In the genomic region with DNA sequence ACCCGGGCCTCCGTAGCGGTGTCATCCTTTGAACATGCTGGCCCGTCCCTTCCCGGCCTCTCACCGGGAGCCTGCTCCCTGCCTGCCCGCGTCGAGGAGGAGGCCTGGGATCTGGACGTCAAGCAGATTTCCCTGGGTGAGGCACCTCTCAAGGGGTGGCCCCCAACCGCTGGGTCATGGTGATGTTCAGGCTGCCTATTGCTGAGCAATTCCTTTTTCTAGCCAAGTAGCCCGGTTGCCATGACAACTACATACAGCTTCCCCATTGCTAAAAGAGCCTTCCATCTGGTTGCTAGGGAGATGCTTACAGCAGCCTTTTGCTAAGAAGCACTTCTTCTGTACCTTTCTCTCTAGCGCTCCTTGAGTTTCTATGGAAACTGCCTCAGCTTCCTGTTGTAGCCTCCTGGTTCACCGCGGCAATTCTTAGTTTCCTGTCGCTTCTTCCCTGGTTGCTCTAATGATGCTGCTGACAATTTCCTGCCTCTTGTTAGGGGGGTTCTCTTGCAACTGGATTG, we compare ENCODE assay signal across 10 mouse cellular contexts. TPM values are rescaled to one million over a fixed set of nuclear protein-coding genes. Genes with fewer than 3 reads are reported as not detected.
DNase-seq lines count a peak whose midpoint lies in the region; ATAC-seq and TF ChIP-seq lines count a peak whose summit lies in the region.
"Had no signal": no experiment of that assay in that cellular context is flagged by ENCODE, and none has a peak within 500 bp of the region (broad histone marks: within the 10 kb centered on the region; RNA-seq: fewer than 3 reads in every experiment).

No protein-coding gene starts in this region.

- H3K4me3 ChIP-seq in kidney, postnatal 0 days (replicated peaks; ENCODE audit: low read depth, low read length), result no peak overlapping the region
- no peak overlapping the region for H3K4me3 ChIP-seq in hindbrain, embryonic 11.5 days (ENCODE audit: low read depth, low read length)
- no peak overlapping the region for H3K4me3 ChIP-seq in gastrocnemius, adult 2 months

- no peak overlapping the region for H3K27ac ChIP-seq in kidney, postnatal 0 days
- H3K27ac ChIP-seq in hindbrain, embryonic 11.5 days (ENCODE audit: low read depth, low read length), result peak overlapping the region; percentile 65
- no peak overlapping the region for H3K27ac ChIP-seq in gastrocnemius, adult 2 months

- H3K27me3 ChIP-seq in kidney, postnatal 0 days (ENCODE audit: insufficient read depth, low read length), result no peaks in the 10 kb centered on the region
- H3K27me3 ChIP-seq in hindbrain, embryonic 11.5 days (ENCODE audit: control insufficient read depth, insufficient read depth, low read length), result no peaks in the 10 kb centered on the region
- H3K27me3 ChIP-seq: Patski had no signal

- ATAC-seq in kidney, postnatal 0 days (replicated peaks; ENCODE audit: low FRiP score, low read depth), result no peak
- ATAC-seq in hindbrain, embryonic 11.5 days (ENCODE audit: low FRiP score), result peak; percentile 74
- ATAC-seq: Patski had no signal

- H3K4me2 ChIP-seq in kidney, postnatal 0 days (ENCODE audit: low read length), result no peak overlapping the region
- no peak overlapping the region for H3K4me2 ChIP-seq in hindbrain, embryonic 11.5 days (replicated peaks; ENCODE audit: low read depth, low read length)

- TF ChIP-seq CTCF in kidney, postnatal 0 days (IDR thresholded peaks at IDR 0.05; ENCODE audit: low read depth), result no peak
- no peak for TF ChIP-seq CTCF in gastrocnemius, adult 2 months (IDR thresholded peaks at IDR 0.05)

- peaks cover 1% of the 10 kb centered on the region; the same call in 1 of the 2 replicates for H3K4me1 ChIP-seq in kidney, postnatal 0 days (replicated peaks; ENCODE audit: insufficient read depth, low read length)
- H3K4me1 ChIP-seq in hindbrain, embryonic 11.5 days (replicated peaks; ENCODE audit: control insufficient read depth, insufficient read depth, low read length), result peaks cover 22% of the 10 kb centered on the region

- 49% methylated on average over 16 of the region's 16 CpGs for WGBS in kidney, postnatal 0 days
- 13% methylated on average over 16 of the region's 16 CpGs for WGBS in hindbrain, embryonic 11.5 days

- DNase-seq in kidney, postnatal 0 days (ENCODE audit: low spot score), result peak; percentile 31
- no peak for DNase-seq in kidney, postnatal 25 days
- peak; percentile 60 to 64 for DNase-seq in cerebellum, postnatal 25 days
- DNase-seq in hindbrain, embryonic 11.5 days (ENCODE audit: low spot score), result peak; percentile 81
- DNase-seq in left cerebral cortex, postnatal 4 days, result peak; percentile 69
- DNase-seq in right cerebral cortex, adult 18-20 months, result peak; percentile 89
- no peak for DNase-seq in gastrocnemius, adult 2 months
- DNase-seq in kidney, postnatal 10 days, result no peak

- no peaks in the 10 kb centered on the region for H3K9me3 ChIP-seq in kidney, postnatal 0 days (replicated peaks; ENCODE audit: low read length)
- no peaks in the 10 kb centered on the region for H3K9me3 ChIP-seq in hindbrain, embryonic 11.5 days (ENCODE audit: control insufficient read depth, low read length)

- H3K9ac ChIP-seq in kidney, postnatal 0 days (ENCODE audit: low read depth, low read length), result no peak overlapping the region
- no peak overlapping the region for H3K9ac ChIP-seq in hindbrain, embryonic 11.5 days (ENCODE audit: low read depth, low read length)

- H3K36me3 ChIP-seq in kidney, postnatal 0 days (ENCODE audit: insufficient read depth, low read length), result peaks cover 52% of the 10 kb centered on the region
- peaks cover 18% of the 10 kb centered on the region for H3K36me3 ChIP-seq in hindbrain, embryonic 11.5 days (ENCODE audit: control insufficient read depth, insufficient read depth, low read length)

- intact Hi-C loops in left cerebral cortex, postnatal 4 days (cut with DNase I), result no loop called here
- intact Hi-C loops in gastrocnemius, adult 2 months (cut with DNase I), result no loop called here

RNA-seq across cellular contexts. Expression of gene Tmem253, which starts 11.4 kb away (rescaled TPM):
- 1.7 and 2.3 TPM in 2 replicates for polyA plus RNA-seq in kidney, postnatal 0 days (2015; fragmentation: Nextera tagmentation; extraction: Ambion mirVana)
- 0.50 and 1.6 TPM in 2 replicates for polyA plus RNA-seq in hindbrain, embryonic 11.5 days (2014; fragmentation: Nextera tagmentation; extraction: Ambion mirVana)
- total RNA-seq in left cerebral cortex, postnatal 4 days (2021), result under 1 TPM in 1 of 2 experiments, not detected in 1; 0.38 TPM
- total RNA-seq in gastrocnemius, adult 2 months (2021), result 1 to 10 TPM in 1 of 2 experiments, under 1 TPM in 1; 0.46 to 2.6 TPM

RNA-seq across cellular contexts. Expression of gene Zfp219, which starts 16.5 kb away (rescaled TPM):
- polyA plus RNA-seq in kidney, postnatal 0 days (2015; fragmentation: Nextera tagmentation; extraction: Ambion mirVana), result 34.0 and 35.8 TPM in 2 replicates
- 55.3 and 67.1 TPM in 2 replicates for polyA plus RNA-seq in hindbrain, embryonic 11.5 days (2014; fragmentation: Nextera tagmentation; extraction: Ambion mirVana)
- 10 to 100 TPM; 32.3 to 36.7 TPM for total RNA-seq in left cerebral cortex, postnatal 4 days (2021)
- total RNA-seq in gastrocnemius, adult 2 months (2021), result 10 to 100 TPM; 13.5 to 13.8 TPM

RNA-seq across cellular contexts. Expression of gene Arhgef40, which starts 19.5 kb away (rescaled TPM):
- polyA plus RNA-seq in kidney, postnatal 0 days (2015; fragmentation: Nextera tagmentation; extraction: Ambion mirVana), result 58.0 and 61.3 TPM in 2 replicates
- polyA plus RNA-seq in hindbrain, embryonic 11.5 days (2014; fragmentation: Nextera tagmentation; extraction: Ambion mirVana), result 58.5 and 58.8 TPM in 2 replicates
- 10 to 100 TPM; 59.8 to 68.1 TPM for total RNA-seq in left cerebral cortex, postnatal 4 days (2021)
- 10 to 100 TPM in 1 of 2 experiments, 1 to 10 TPM in 1; 9.6 to 14.1 TPM for total RNA-seq in gastrocnemius, adult 2 months (2021)

RNA-seq across cellular contexts. Expression of gene Olfr221, which starts 38.2 kb away (rescaled TPM):
- not detected in 2 replicates for polyA plus RNA-seq in kidney, postnatal 0 days (2015; fragmentation: Nextera tagmentation; extraction: Ambion mirVana)
- polyA plus RNA-seq in hindbrain, embryonic 11.5 days (2014; fragmentation: Nextera tagmentation; extraction: Ambion mirVana), result not detected in 2 replicates
- total RNA-seq in left cerebral cortex, postnatal 4 days (2021), result not detected
- not detected for total RNA-seq in gastrocnemius, adult 2 months (2021)
- polyA plus RNA-seq: heart, embryonic 14.5 days; Patski had no signal

Comparison
In these comparisons a context has a peak if more than half of its experiments do, and no peak if none do; other contexts are left out.
1. DNase-seq: peak in kidney, postnatal 0 days (single experiment), cerebellum, postnatal 25 days (2 of 2), hindbrain, embryonic 11.5 days (single experiment), left cerebral cortex, postnatal 4 days (single experiment) and right cerebral cortex, adult 18-20 months (single experiment); none in kidney, postnatal 25 days (0 of 2), gastrocnemius, adult 2 months (single experiment) and kidney, postnatal 10 days (single experiment).
2. RNA of gene Arhgef40, which starts 19.5 kb away (total RNA-seq): 59.8 to 68.1 TPM in left cerebral cortex, postnatal 4 days; 9.6 to 14.1 TPM in gastrocnemius, adult 2 months; every median in the first group is over 4 times any median in the second.